Mouse (Mus musculus) regulatory T cell (primary cell): ENCODE measurements around the gene Hipk2.

ENCODE experiments used
- in situ Hi-C: fragments of 300-600 bp; cut with MboI, MseI; formaldehyde crosslinking; loops from one replicate; pipeline ENCODE4 v1.15.1; 2025; ENCODE audit warnings: high pct_unique_total_duplicates

Gene Hipk2

GRCm38 (mm10) chr6:38902820-38903439, 27.0 kb upstream of the Hipk2 start:
- in situ Hi-C loops, result no loop called here

GRCm38 (mm10) chr6:38901636-38902035, 25.7 kb upstream of the Hipk2 start:
- in situ Hi-C loops, result no loop called here

DNA sequence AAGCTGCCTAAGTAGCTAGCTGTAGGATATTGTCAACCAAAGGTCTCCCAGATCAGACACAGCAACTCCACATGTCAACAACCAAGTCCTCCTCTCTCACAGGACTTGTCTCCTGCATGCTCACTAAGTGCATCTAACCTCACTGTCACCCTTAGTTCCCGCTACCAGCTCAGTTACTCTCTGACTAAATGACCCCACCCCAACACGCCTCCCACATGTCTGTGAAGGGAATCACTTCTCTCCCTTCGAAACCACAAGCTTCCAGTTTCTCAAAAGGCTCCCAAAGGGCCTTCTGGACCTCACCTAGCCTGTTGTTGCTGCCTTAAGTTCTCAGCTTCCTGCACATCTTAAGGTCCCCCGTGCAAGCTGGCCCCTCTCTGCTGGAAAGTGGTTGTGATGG, 25.2 kb upstream of the Hipk2 start:
- in situ Hi-C loops, result no loop called here

- in situ Hi-C loops, result no loop called here
Measured at GRCm38 (mm10) chr6:38900479-38901126, 24.6 kb upstream of the Hipk2 start.

GRCm38 (mm10) chr6:38900073-38900472, 24.1 kb upstream of the Hipk2 start:
- in situ Hi-C loops, result no loop called here

GRCm38 (mm10) chr6:38893615-38894014, 17.6 kb upstream of the Hipk2 start:
- in situ Hi-C loops, result no loop called here

DNA sequence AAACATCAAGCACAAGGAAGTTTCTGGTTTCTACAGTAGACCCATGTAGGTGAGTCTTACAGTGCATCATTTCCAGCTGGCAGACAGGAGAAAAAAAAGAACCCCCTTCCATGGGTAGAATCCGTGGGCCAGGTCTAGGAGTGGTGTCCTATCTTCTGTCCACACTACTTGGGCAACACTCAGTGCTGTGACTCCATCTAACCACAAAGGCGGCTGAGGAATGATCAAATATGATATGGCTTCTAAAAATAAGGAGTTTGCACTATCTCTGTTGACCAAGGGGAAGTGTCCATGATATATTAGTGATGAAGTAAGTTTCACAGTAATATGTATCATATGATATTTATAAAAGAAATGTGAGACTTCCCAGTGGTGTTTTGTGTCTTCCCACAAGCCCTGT, 16.1 kb upstream of the Hipk2 start:
- in situ Hi-C loops, result no loop called here

GRCm38 (mm10) chr6:38889156-38889555, 13.2 kb upstream of the Hipk2 start:
- in situ Hi-C loops, result no loop called here

DNA sequence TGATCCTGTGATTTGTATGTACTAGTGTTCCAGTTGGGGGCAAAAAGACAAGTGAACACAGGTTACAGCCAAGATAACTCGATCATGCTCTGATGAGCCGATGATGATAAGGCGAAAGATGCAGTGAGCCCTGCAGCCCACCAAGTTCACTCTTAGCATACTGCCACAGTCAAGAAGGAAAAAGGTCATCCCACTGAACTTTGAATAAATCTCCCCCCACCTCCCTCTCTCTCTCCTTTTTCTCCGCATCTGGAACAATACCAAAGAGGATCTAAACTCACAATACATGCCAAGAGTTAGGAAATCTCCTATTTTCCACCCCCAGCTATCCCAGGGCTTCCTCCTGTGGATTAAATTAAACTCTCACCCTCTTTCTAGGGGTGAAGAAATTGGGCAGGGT, 11.5 kb upstream of the Hipk2 start:
- in situ Hi-C loops, result no loop called here

GRCm38 (mm10) chr6:38885132-38885531, 9.2 kb upstream of the Hipk2 start:
- in situ Hi-C loops, result no loop called here

DNA sequence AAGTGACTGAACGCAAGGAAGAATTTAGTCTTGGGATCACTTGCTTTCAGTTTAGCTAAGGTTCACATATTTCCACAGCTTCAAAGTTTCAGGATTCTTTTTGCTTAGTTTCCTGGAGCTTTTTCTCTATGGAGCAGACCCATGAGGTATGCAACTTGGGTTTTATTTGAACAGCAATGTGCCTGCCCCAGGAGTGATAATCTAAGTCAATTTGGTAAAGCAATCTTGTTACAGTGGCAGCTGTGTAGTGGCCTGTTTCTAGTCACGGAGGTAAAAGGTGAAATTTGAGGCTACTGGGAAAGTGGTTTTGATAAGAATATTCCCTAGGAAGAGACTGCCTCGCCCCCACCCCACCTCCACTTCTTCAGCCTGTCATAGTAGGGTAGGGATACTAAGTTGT, 8.5 kb upstream of the Hipk2 start:
- in situ Hi-C loops, result no loop called here

GRCm38 (mm10) chr6:38882728-38883171, 6.8 kb upstream of the Hipk2 start:
- in situ Hi-C loops, result no loop called here

DNA sequence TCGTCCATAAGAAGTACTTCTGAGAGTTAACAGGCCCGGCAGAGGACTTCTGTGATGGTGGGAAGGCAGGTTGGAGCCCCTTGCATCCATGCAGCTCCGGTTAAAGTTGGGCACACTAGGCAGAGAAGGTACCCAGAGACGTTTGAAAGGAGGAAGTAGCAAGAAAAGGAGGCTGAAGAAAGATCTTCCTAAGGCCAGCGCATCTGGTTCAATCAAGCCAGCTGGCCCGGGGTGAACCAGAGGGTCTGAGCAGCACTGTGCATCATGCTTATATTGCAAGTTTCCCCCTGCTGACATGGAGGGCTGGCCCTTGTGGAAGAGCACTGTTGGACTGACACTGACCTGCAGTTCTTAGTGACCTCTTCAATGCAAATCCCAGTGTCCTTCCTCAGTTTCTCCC, 6.0 kb upstream of the Hipk2 start:
- in situ Hi-C loops, result no loop called here

DNA sequence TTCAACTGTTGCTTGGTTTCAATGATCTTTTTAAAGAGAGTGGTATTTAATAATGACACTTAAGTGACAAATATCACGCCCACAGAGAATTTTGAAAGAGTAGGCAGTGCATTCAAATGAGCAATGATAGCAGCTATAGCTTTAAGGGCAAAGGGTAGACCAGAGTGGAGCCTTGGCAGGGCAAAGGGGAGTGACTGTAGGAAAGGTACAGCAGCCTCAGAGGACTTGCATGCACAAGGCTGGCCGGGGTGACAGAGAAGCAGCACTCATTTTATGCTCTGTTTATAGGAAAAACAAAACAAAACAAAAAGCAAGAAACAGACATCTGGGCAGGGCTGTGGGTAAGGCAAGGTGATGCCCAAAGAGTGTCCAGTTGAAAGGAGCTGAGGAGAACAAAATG, 5.5 kb upstream of the Hipk2 start:
- in situ Hi-C loops, result no loop called here

DNA sequence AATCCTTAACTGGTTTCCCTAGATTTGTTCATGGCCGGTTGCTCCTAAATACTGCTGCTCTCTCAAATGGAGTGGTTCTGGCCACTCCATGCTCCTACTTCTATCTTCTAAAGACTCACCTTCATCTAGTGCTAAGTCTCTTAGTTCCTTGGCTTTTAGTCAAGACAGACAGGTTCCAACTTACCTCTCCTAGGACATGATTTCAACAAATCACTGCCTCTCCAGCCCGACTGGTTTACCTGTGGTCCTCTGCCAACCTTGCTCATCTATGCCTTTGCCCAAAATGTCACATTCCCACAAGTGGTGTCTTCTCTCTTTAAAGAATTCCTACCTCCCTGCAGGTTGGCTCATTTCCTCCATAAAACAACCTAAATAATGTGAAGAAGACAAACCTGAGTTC, 1.7 kb upstream of the Hipk2 start:
- in situ Hi-C loops, result loop anchor here (10.0 kb wide), 1 partner anchor 83 kb away; no protein-coding TSS in a partner anchor

DNA sequence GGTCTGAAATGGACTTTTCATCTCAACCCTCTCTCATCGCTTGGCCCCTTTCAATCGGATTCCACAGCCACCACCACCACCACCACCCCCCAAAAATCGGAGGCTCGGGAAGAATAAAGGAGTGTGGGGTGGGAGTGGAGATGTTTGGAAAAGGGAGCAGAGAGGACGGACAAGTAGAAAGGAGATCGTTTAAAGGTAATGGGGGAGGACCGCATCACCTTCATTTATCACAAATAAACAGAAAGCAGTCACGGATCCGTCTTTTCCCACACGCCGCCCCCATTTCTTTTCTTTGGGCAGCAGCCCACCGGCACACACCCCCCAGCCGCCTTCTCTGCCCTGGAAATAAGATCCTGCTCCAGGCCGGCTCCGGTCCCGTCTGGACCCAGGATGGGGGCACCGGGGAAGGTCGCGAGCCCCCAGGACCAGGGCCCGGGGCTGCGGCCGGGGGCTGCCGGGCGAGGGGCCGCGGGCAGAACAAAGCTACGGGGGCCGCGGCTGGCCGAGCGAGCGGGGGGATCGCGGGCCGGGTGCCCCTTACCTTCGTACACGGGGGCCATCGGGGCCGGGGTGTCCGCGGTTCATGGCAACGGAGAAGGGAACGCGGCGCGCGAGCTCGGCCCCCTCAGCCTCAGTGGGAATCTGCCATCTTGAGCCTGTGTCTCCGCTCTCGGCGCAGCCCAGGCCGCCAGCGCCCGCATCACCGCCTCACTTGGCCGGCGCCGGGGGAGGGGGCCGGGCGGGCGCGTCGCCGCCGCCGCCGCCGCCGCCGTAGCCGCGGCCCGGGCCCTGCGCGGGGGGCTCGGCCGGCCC, 501 bp downstream of the Hipk2 start, which contains the start of gene Tbxas1:
Tbxas1 (plus strand) TSS at position 147 of the 813 bp plus-strand sequence.
- in situ Hi-C loops, result loop anchor here (10.0 kb wide), 1 partner anchor 81 kb away; no protein-coding TSS in a partner anchor

- in situ Hi-C loops, result loop anchor here (10.0 kb wide), 1 partner anchor 80 kb away; no protein-coding TSS in a partner anchor
Measured at GRCm38 (mm10) chr6:38874565-38875257, 1.3 kb downstream of the Hipk2 start.

GRCm38 (mm10) chr6:38874035-38874434, 1.9 kb downstream of the Hipk2 start:
- in situ Hi-C loops, result loop anchor here (10.0 kb wide), 1 partner anchor 79 kb away; no protein-coding TSS in a partner anchor

GRCm38 (mm10) chr6:38873316-38873715, 2.6 kb downstream of the Hipk2 start:
- in situ Hi-C loops, result loop anchor here (10.0 kb wide), 1 partner anchor 79 kb away; no protein-coding TSS in a partner anchor

DNA sequence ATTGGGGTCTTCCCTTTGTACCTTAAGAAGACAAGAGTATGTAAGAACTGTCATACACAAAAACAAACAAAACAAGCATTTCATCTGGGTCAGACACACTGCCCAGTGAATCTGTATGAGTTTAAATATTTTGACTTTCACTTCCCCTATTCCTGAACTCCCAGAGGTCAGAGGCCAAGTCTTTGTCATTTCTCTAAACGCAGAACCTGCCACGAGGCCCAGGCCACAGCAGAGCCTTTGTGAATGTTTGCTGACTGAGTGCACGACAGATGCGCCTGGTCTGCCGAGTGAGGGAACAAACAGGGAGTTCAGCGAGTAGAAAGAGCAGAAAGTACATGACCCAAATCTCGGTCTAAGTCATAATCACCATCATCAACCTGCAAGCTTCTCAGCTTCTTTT, 4.9 kb downstream of the Hipk2 start:
- in situ Hi-C loops, result loop anchor here (10.0 kb wide), 1 partner anchor 76 kb away; no protein-coding TSS in a partner anchor

- in situ Hi-C loops, result loop anchor here (10.0 kb wide), 1 partner anchor 75 kb away; no protein-coding TSS in a partner anchor
Measured at GRCm38 (mm10) chr6:38870070-38870469, 5.9 kb downstream of the Hipk2 start.
